Mouse (Mus musculus) megakaryocyte, embryonic 14.5 days (primary cell): ENCODE measurements around the gene Col23a1.

Source experiments
- FLI1 ChIP-seq: IDR thresholded peaks from 2 replicates; pipeline ENCODE4 v1.6.1; 2012; ENCODE audit warnings: low read length, inconsistent platforms, mixed read lengths
- GATA1 ChIP-seq: IDR thresholded peaks from 3 replicates; pipeline ENCODE4 v1.6.1; 2012; ENCODE audit warnings: mixed read lengths, low read length, inconsistent platforms, borderline replicate concordance

- TF ChIP-seq GATA1 (no peak), FLI1 (no peak)
Measured at GRCm38 (mm10) chr11:51403886-51404285, 114.2 kb downstream of the Col23a1 start.
